Mouse (Mus musculus) frontal cortex, postnatal 10 days (tissue): Measurements from ENCODE around the gene C87436.

Experiments
- DNase-seq, 2 experiments: peaks; one replicate each; pipeline ENCODE4 v3.0.0; 2022; ENCODE audit warnings: low spot score in 2 of 2, mixed read lengths in 1 of 2

C87436 gene

GRCm38 (mm10) chr6:86426358-86426757 lies 11.8 kb upstream of the C87436 start, which contains the start of gene Gm44790:
Gene Gm44790 (plus strand): TSS chr6:86426658.
- no peak for DNase-seq

DNA sequence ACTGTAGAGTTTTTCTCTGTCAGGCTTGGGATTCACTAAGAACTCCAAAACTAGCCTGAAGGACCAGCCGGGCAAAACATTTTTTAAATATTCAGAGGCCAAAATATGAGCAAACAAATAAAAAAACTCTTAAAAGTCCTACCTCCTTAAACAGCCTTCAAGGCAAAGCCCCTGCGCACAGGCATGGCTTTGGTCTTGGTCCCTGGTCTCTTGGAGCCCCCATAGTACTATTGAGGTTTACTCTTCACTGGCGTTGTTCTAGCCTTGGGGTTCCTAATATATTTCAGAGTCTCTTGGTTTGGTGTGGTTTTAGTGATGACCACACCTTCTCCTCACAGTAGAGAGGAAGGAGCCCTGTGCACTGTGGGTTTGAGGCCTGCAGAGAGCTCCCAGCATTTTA lies 6.6 kb upstream of the C87436 start:
- DNase-seq: no peak

DNA sequence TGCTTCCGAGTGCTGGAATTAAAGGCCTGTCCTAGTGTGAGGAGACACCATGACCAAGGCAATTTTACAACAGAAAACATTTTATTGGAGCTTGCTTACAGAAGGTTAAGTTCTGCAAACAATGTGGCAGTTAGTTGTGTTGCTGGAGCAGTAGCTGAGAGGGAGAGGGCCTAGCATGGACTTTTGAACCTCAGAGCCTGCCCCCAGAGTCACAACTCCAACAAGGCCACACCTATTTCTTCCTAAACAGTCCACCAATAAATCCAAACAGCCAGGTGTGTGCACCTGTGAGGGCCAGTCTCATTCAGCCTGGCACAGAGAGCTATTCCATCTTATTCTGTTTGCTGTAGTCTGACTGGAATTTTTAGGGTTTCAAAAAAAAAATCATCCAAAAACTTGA lies 4.5 kb upstream of the C87436 start:
- DNase-seq: no peak

DNA sequence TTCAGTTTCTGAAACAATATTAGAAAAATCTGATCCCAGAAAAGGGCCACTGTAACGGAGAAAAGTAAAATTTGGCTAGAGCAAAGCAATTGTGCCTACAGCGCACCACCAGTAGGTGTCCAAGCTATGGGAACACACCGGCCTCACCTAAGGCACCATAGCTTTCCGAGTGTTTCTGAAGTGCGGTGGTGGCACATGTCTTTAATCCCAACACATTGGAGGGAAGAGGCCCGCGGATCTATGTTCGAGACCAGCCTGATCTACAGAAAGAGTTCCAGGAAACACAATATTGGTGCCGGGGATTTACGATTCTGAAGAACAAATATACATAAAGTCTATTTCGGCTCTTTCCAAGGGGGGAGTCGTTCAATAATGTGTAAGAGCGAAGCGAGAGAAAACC lies 463 bp upstream of the C87436 start:
- DNase-seq: peak; percentile 25 to 42

- no peak for DNase-seq
Observed at GRCm38 (mm10) chr6:86439119-86439496, 934 bp downstream of the C87436 start.

GRCm38 (mm10) chr6:86439531-86439930 lies 1.4 kb downstream of the C87436 start:
- DNase-seq: no peak

DNA sequence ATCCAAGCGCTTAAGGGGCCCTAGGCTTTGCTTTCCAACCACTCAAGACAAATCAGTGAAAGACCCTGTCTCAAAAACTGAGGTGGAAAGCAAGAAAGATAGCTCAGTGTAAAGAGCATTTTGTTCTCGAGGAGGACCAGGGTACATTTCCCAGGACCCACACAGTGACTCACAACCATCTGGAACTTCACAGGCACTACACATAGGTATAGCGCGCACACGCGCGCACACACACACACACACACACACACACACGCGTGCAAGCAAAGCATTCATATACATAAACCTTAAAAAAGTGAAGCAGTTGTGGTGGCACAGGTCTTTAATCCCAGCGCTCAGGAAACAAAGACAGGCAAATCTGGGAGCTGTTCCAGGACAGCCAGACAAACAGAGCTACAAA lies 3.4 kb downstream of the C87436 start:
- DNase-seq: no peak

GRCm38 (mm10) chr6:86445551-86445950 lies 7.4 kb downstream of the C87436 start:
- DNase-seq: no peak

- DNase-seq: no peak
Observed at GRCm38 (mm10) chr6:86446927-86447568, 8.9 kb downstream of the C87436 start.

DNA sequence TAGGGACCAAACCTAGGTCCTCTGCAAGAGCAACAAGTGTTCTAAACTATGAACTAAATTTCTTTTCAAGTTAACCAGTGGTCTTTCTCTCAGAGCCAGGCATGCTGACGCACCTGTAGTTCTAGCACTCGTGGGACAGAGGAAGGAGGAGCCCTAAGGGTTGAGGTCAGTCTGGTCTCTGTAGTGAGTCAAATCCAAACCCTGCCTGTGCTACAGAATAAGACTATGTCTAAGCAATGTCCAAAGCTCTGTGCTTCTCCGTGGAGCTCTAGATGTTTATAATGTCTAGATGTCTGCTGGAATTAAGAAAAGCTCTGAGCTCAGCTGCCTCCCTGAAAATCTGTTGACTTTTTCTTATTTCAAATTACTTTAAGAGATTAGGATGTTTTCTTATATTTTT lies 18.6 kb downstream of the C87436 start:
- no peak for DNase-seq

GRCm38 (mm10) chr6:86463079-86463478 lies 24.9 kb downstream of the C87436 start:
- no peak for DNase-seq

- no peak for DNase-seq
Observed at GRCm38 (mm10) chr6:86471317-86471716, 33.1 kb downstream of the C87436 start.

DNA sequence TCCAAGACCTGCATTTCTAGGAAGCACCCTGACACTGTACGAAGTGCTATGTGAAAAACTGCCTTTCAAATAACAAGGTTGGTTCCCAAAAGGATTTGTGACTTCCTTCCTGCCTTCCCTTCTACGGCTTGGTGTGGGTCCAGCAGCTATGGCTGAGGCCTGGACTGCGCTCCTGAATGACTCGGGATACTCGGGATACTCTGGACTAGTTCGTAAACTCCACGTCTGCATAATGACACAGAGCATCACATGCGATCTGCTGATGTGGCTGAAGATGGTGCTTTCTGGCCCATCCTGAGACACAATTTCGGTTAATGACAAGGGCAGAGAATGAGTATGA lies 33.6 kb downstream of the C87436 start:
- DNase-seq: no peak

- peak; percentile 99 to 100 for DNase-seq
Observed at GRCm38 (mm10) chr6:86472100-86472955, 34.2 kb downstream of the C87436 start.

GRCm38 (mm10) chr6:86473077-86473476 lies 34.9 kb downstream of the C87436 start:
- no peak for DNase-seq

GRCm38 (mm10) chr6:86474072-86474471 lies 35.9 kb downstream of the C87436 start:
- no peak for DNase-seq

GRCm38 (mm10) chr6:86474646-86475181 lies 36.5 kb downstream of the C87436 start:
- no peak for DNase-seq

DNA sequence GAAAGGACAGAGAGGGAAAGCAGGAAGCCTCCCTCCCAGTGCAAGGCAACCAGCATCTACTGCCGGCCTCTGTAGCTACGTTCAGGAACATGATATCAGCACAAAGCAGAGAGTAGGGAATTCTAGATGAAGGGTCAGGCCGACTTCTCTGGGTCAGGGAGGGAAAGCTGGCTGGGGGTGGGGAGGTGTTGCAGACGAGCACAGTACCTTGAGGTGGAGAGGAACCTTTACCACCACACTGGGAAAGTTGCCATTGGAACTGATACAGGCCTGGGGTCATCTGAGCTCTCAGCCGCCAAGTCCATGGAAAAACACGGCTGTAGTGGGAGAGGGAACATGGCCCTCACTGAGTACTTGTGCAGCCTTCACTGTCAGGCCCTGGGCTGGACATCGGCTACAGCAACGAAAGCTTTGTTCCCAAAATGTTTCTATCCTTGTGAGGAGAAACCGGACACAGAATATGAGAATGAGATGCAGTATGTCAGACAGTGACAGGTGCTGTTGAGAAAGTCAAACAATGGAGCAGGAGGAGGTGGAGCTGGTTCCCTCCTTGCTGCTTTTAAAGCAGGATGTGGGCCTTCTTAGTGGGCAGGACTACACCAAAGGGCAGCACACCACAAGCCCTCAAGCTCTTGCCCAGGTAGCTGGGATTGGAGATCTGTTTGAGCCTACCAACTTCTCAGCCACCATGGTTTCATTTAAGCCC lies 37.4 kb downstream of the C87436 start:
- DNase-seq: no peak

- no peak for DNase-seq
Observed at GRCm38 (mm10) chr6:86476931-86477330, 38.8 kb downstream of the C87436 start.

- no peak for DNase-seq
Observed at GRCm38 (mm10) chr6:86479311-86479710, 41.1 kb downstream of the C87436 start.

DNA sequence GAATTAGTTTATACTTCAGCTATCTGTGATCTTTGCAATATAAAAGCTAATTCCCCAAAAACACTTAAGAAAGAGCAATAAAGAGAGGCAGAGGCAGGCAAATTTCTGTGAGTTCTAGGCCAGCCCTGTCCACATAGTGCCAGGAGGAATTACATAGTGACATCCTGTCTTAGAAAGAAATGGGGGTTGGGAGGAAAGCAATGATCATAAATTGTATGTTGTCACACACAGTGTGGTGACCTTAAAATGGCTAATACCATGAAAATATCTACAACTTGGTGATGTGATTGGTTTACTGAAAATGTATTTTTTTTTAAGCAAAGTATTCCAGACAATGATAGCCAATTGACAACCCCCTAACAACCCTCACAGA lies 41.6 kb downstream of the C87436 start:
- no peak for DNase-seq

DNA sequence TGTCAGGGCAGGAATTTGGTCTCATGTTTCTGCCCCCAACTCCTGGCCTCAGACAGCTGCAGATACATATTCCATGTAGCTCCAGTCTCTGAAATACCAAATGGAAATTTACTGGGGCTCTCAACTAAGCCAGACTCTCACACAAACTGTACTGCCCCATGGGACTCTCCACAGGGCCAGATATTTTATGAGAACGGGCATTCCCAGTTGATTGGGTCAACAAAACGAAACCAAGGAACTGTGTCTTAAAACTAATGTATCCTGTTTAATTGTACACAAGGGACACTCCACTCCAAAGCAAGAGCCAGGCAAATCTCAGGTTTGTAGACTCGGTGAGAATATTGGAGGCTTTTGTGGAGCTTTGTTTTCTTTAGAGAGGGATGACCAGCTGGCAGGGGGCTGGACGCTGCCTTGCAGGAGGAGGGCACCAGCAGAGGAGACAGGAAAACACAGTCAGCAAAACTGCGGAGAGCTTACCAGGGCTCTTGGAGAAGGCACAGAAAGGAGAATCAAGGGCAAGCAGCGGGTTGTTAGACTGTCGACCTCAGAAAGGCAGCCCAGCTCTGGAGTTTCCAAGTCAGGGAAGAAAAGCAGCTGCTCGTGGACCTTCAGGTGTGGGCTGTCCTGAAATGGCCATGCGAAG lies 42.1 kb downstream of the C87436 start:
- no peak for DNase-seq
